Comparison of ENCODE assay signal across 23 mouse cellular contexts in the genomic region with DNA sequence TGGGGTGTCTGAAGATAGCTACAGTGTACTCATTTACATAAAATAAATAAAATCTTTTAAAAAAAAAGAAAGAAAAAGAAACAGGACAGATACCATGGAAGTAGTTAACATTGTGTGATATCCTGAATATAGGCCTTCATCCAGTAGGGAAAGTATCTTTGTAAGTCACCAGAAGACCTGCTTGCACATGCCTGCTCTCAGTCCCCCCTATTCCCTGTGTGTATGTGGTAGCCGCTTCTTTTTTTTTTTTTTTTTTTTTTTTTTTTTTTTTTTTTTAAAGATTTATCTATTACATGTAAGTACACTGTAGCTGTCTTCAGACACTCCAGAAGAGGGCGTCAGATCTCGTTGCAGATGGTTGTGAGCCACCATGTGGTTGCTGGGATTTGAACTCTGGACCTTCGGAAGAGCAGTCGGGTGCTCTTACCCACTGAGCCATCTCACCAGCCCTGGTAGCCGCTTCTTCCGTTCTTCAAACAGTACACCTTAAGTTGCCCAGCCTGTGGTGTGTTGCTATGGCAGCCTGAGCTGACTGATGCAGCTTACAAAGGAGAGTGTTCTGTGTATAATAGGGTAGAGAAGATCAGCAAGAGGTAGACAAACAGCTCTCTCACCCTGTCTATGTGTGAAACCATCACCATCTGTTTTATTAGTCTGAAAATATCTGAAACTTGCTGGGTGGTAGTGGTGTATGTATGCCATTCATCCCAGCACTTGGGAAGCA. TPM values are rescaled to one million over a fixed set of nuclear protein-coding genes. Genes with fewer than 3 reads are reported as not detected.
A peak's percentile ranks its signal among the peaks of the same experiment; 100 is the strongest.
DNase-seq lines count a peak whose midpoint lies in the region; ATAC-seq and TF ChIP-seq lines count a peak whose summit lies in the region.
"Had no signal": no experiment of that assay in that cellular context is flagged by ENCODE, and none has a peak within 500 bp of the region (broad histone marks: within the 10 kb centered on the region; RNA-seq: fewer than 3 reads in every experiment).

No protein-coding gene starts in this region.

- H3K9me3 ChIP-seq in forebrain, embryonic 13.5 days (replicated peaks) = no peaks in the 10 kb centered on the region
- H3K9me3 ChIP-seq in forebrain, embryonic 10.5 days = no peaks in the 10 kb centered on the region
- no peaks in the 10 kb centered on the region for H3K9me3 ChIP-seq in midbrain, embryonic 13.5 days
- no peaks in the 10 kb centered on the region for H3K9me3 ChIP-seq in midbrain, embryonic 16.5 days (replicated peaks; ENCODE audit: control insufficient read depth, low read length, poor library complexity, severe bottlenecking)
- no peaks in the 10 kb centered on the region for H3K9me3 ChIP-seq in hindbrain, embryonic 12.5 days (replicated peaks)
- H3K9me3 ChIP-seq: heart, embryonic 15.5 days; lung, embryonic 15.5 days; midbrain, embryonic 10.5 days; neural tube, embryonic 13.5 days had no signal

- TF ChIP-seq POLR2A in brain, embryonic 14.5 days (IDR thresholded peaks at IDR 0.05; ENCODE audit: borderline replicate concordance, extremely low read depth, insufficient read depth, insufficient read length, poor library complexity, severe bottlenecking) = no peak

- H3K27ac ChIP-seq in forebrain, embryonic 13.5 days = no peak overlapping the region
- H3K27ac ChIP-seq in forebrain, embryonic 10.5 days = no peak overlapping the region
- H3K27ac ChIP-seq in midbrain, embryonic 13.5 days = no peak overlapping the region
- H3K27ac ChIP-seq in midbrain, embryonic 16.5 days (ENCODE audit: low read length) = no peak overlapping the region
- no peak overlapping the region for H3K27ac ChIP-seq in hindbrain, embryonic 12.5 days
- H3K27ac ChIP-seq: heart, embryonic 15.5 days; lung, embryonic 15.5 days; midbrain, embryonic 10.5 days; neural tube, embryonic 13.5 days had no signal

- H3K27me3 ChIP-seq in forebrain, embryonic 13.5 days = no peaks in the 10 kb centered on the region
- H3K27me3 ChIP-seq in forebrain, embryonic 10.5 days (ENCODE audit: poor library complexity, severe bottlenecking) = no peaks in the 10 kb centered on the region
- no peaks in the 10 kb centered on the region for H3K27me3 ChIP-seq in midbrain, embryonic 13.5 days
- no peaks in the 10 kb centered on the region for H3K27me3 ChIP-seq in midbrain, embryonic 16.5 days (ENCODE audit: control insufficient read depth, insufficient read depth, low read depth, low read length)
- H3K27me3 ChIP-seq in hindbrain, embryonic 12.5 days = no peaks in the 10 kb centered on the region
- H3K27me3 ChIP-seq: heart, embryonic 15.5 days; lung, embryonic 15.5 days; neural tube, embryonic 13.5 days had no signal

- peaks cover 40% of the 10 kb centered on the region for H3K36me3 ChIP-seq in forebrain, embryonic 13.5 days (ENCODE audit: poor library complexity, severe bottlenecking)
- peaks cover 45% of the 10 kb centered on the region for H3K36me3 ChIP-seq in forebrain, embryonic 10.5 days (replicated peaks)
- peaks cover 45% of the 10 kb centered on the region for H3K36me3 ChIP-seq in midbrain, embryonic 13.5 days
- H3K36me3 ChIP-seq in midbrain, embryonic 16.5 days (ENCODE audit: control insufficient read depth, insufficient read depth, low read length) = peaks cover 13% of the 10 kb centered on the region
- H3K36me3 ChIP-seq in hindbrain, embryonic 12.5 days = peaks cover 29% of the 10 kb centered on the region

- whole genome bisulfite sequencing in forebrain, embryonic 13.5 days = 69% methylated on average over 7 of the region's 7 CpGs
- 79% methylated on average over 7 of the region's 7 CpGs for WGBS in forebrain, embryonic 10.5 days
- WGBS in midbrain, embryonic 13.5 days = 63% methylated on average over 7 of the region's 7 CpGs
- WGBS in midbrain, embryonic 16.5 days = 55% methylated on average over 7 of the region's 7 CpGs
- 67% methylated on average over 7 of the region's 7 CpGs for WGBS in hindbrain, embryonic 12.5 days

- TF ChIP-seq CTCF in brain, embryonic 14.5 days (IDR thresholded peaks at IDR 0.05; ENCODE audit: borderline replicate concordance, extremely low read depth, insufficient read depth, insufficient read length) = no peak

- ATAC-seq in forebrain, embryonic 13.5 days = peak; percentile 30; the same call in 1 of the 2 replicates
- ATAC-seq in midbrain, embryonic 13.5 days = peak; percentile 60; the same call in 1 of the 2 replicates
- ATAC-seq in midbrain, embryonic 16.5 days = no peak; the same call in 1 of the 2 replicates
- ATAC-seq in megakaryocyte-erythroid progenitor cell, adult 5-6 weeks (replicated peaks; ENCODE audit: low FRiP score, low TSS enrichment, poor library complexity, severe bottlenecking) = peak; percentile 50; the same call in 1 of the 2 replicates
- ATAC-seq in hindbrain, embryonic 12.5 days (ENCODE audit: low FRiP score) = no peak

- H3K4me3 ChIP-seq in forebrain, embryonic 13.5 days = no peak overlapping the region
- H3K4me3 ChIP-seq in forebrain, embryonic 10.5 days = no peak overlapping the region
- no peak overlapping the region for H3K4me3 ChIP-seq in midbrain, embryonic 13.5 days (replicated peaks)
- no peak overlapping the region for H3K4me3 ChIP-seq in midbrain, embryonic 16.5 days (ENCODE audit: low read depth, low read length)
- no peak overlapping the region for H3K4me3 ChIP-seq in hindbrain, embryonic 12.5 days
- H3K4me3 ChIP-seq: heart, embryonic 15.5 days; lung, embryonic 15.5 days; midbrain, embryonic 10.5 days; neural tube, embryonic 13.5 days had no signal

- no peak overlapping the region for H3K9ac ChIP-seq in forebrain, embryonic 13.5 days
- no peak overlapping the region for H3K9ac ChIP-seq in midbrain, embryonic 13.5 days (replicated peaks)
- no peak overlapping the region for H3K9ac ChIP-seq in midbrain, embryonic 16.5 days (ENCODE audit: low read depth, low read length)
- no peak overlapping the region for H3K9ac ChIP-seq in hindbrain, embryonic 12.5 days
- H3K9ac ChIP-seq: heart, embryonic 15.5 days; lung, embryonic 15.5 days; neural tube, embryonic 13.5 days had no signal

- DNase-seq in forebrain, embryonic 10.5 days (ENCODE audit: extremely low spot score, low spot score) = no peak
- DNase-seq in brain, embryonic 14.5 days (ENCODE audit: low read depth) = peak; percentile 44
- no peak for DNase-seq in spleen, postnatal 36 days (ENCODE audit: low spot score in 2 of 2)
- DNase-seq: B cell, adult 2 months; cerebellum, adult 11 months; cerebellum, postnatal 36 days; gastrocnemius, postnatal 10 days; heart, postnatal 4 days; kidney, adult 2 months; kidney, postnatal 10 days; lung, postnatal 4 days; right cerebral cortex, adult 18-20 months; thymus, postnatal 25 days had no signal

- no peak overlapping the region for H3K4me2 ChIP-seq in forebrain, embryonic 13.5 days
- H3K4me2 ChIP-seq in midbrain, embryonic 13.5 days (replicated peaks) = no peak overlapping the region
- H3K4me2 ChIP-seq in midbrain, embryonic 16.5 days (ENCODE audit: low read length) = no peak overlapping the region
- no peak overlapping the region for H3K4me2 ChIP-seq in hindbrain, embryonic 12.5 days (replicated peaks)
- H3K4me2 ChIP-seq: heart, embryonic 15.5 days; lung, embryonic 15.5 days; neural tube, embryonic 13.5 days had no signal

- H3K4me1 ChIP-seq in forebrain, embryonic 13.5 days = peaks cover 6% of the 10 kb centered on the region; the same call in 1 of the 2 replicates
- peaks cover 6% of the 10 kb centered on the region for H3K4me1 ChIP-seq in forebrain, embryonic 10.5 days
- H3K4me1 ChIP-seq in midbrain, embryonic 13.5 days (replicated peaks) = peaks cover 6% of the 10 kb centered on the region; the same call in 1 of the 2 replicates
- H3K4me1 ChIP-seq in midbrain, embryonic 16.5 days (ENCODE audit: control insufficient read depth, insufficient read depth, low read length) = no peaks in the 10 kb centered on the region; the same call in 1 of the 2 replicates
- 0 out of 2 replicates have a peak, but pooled peaks cover 4% of the 10 kb centered on the region for H3K4me1 ChIP-seq in hindbrain, embryonic 12.5 days
- H3K4me1 ChIP-seq: heart, embryonic 15.5 days; lung, embryonic 15.5 days had no signal

RNA-seq across cellular contexts. Expression of a gene that starts 15.7 kb away (rescaled TPM):
- 45.2 and 49.5 TPM in 2 replicates for polyA plus RNA-seq in forebrain, embryonic 13.5 days (2015; fragmentation: Nextera tagmentation; extraction: Ambion mirVana)
- 27.3 and 28.7 TPM in 2 replicates for polyA plus RNA-seq in forebrain, embryonic 10.5 days (2016; fragmentation: Nextera tagmentation; extraction: Ambion mirVana)
- 59.8 and 60.0 TPM in 2 replicates for polyA plus RNA-seq in midbrain, embryonic 13.5 days (2015; fragmentation: Nextera tagmentation; extraction: Ambion mirVana)
- polyA plus RNA-seq in midbrain, embryonic 16.5 days (2015; fragmentation: Nextera tagmentation; extraction: Ambion mirVana) = 93.3 and 104 TPM in 2 replicates
- polyA plus RNA-seq in brain, embryonic 14.5 days (2012; rRNA removed) = 39.4 and 56.3 TPM in 2 replicates
- 25.4 and 31.5 TPM in 2 replicates for total RNA-seq in megakaryocyte-erythroid progenitor cell, adult 5-6 weeks (2014; fragmentation: Nextera tagmentation)
- total RNA-seq in megakaryocyte-erythroid progenitor cell, adult 5-6 weeks (2017) = 35.8 and 41.7 TPM in 2 replicates
- 45.1 and 46.4 TPM in 2 replicates for polyA plus RNA-seq in hindbrain, embryonic 12.5 days (2016; fragmentation: Nextera tagmentation; extraction: Ambion mirVana)

RNA-seq across cellular contexts. Expression of a gene that starts 24.0 kb away (rescaled TPM):
- 400 and 426 TPM in 2 replicates for polyA plus RNA-seq in forebrain, embryonic 13.5 days (2015; fragmentation: Nextera tagmentation; extraction: Ambion mirVana)
- polyA plus RNA-seq in forebrain, embryonic 10.5 days (2016; fragmentation: Nextera tagmentation; extraction: Ambion mirVana) = 406 and 461 TPM in 2 replicates
- 370 and 407 TPM in 2 replicates for polyA plus RNA-seq in midbrain, embryonic 13.5 days (2015; fragmentation: Nextera tagmentation; extraction: Ambion mirVana)
- polyA plus RNA-seq in midbrain, embryonic 16.5 days (2015; fragmentation: Nextera tagmentation; extraction: Ambion mirVana) = 241 and 245 TPM in 2 replicates
- 119 and 122 TPM in 2 replicates for polyA plus RNA-seq in brain, embryonic 14.5 days (2012; rRNA removed)
- 248 and 394 TPM in 2 replicates for total RNA-seq in megakaryocyte-erythroid progenitor cell, adult 5-6 weeks (2014; fragmentation: Nextera tagmentation)
- 771 and 927 TPM in 2 replicates for total RNA-seq in megakaryocyte-erythroid progenitor cell, adult 5-6 weeks (2017)
- 361 and 378 TPM in 2 replicates for polyA plus RNA-seq in hindbrain, embryonic 12.5 days (2016; fragmentation: Nextera tagmentation; extraction: Ambion mirVana)

RNA-seq across cellular contexts. Expression of a gene that starts 48.0 kb away (rescaled TPM):
- 37.4 and 37.5 TPM in 2 replicates for polyA plus RNA-seq in forebrain, embryonic 13.5 days (2015; fragmentation: Nextera tagmentation; extraction: Ambion mirVana)
- polyA plus RNA-seq in forebrain, embryonic 10.5 days (2016; fragmentation: Nextera tagmentation; extraction: Ambion mirVana) = 29.3 and 30.3 TPM in 2 replicates
- 40.8 and 43.6 TPM in 2 replicates for polyA plus RNA-seq in midbrain, embryonic 13.5 days (2015; fragmentation: Nextera tagmentation; extraction: Ambion mirVana)
- 35.9 and 38.5 TPM in 2 replicates for polyA plus RNA-seq in midbrain, embryonic 16.5 days (2015; fragmentation: Nextera tagmentation; extraction: Ambion mirVana)
- polyA plus RNA-seq in brain, embryonic 14.5 days (2012; rRNA removed) = 46.7 and 51.7 TPM in 2 replicates
- total RNA-seq in megakaryocyte-erythroid progenitor cell, adult 5-6 weeks (2014; fragmentation: Nextera tagmentation) = 21.3 and 26.7 TPM in 2 replicates
- total RNA-seq in megakaryocyte-erythroid progenitor cell, adult 5-6 weeks (2017) = 28.5 and 31.2 TPM in 2 replicates
- polyA plus RNA-seq in hindbrain, embryonic 12.5 days (2016; fragmentation: Nextera tagmentation; extraction: Ambion mirVana) = 37.0 and 37.9 TPM in 2 replicates

RNA-seq across cellular contexts. Expression of a gene that starts 48.0 kb away (rescaled TPM):
- 36.2 and 40.6 TPM in 2 replicates for polyA plus RNA-seq in forebrain, embryonic 13.5 days (2015; fragmentation: Nextera tagmentation; extraction: Ambion mirVana)
- polyA plus RNA-seq in forebrain, embryonic 10.5 days (2016; fragmentation: Nextera tagmentation; extraction: Ambion mirVana) = 44.4 and 48.0 TPM in 2 replicates
- 33.2 and 35.1 TPM in 2 replicates for polyA plus RNA-seq in midbrain, embryonic 13.5 days (2015; fragmentation: Nextera tagmentation; extraction: Ambion mirVana)
- polyA plus RNA-seq in midbrain, embryonic 16.5 days (2015; fragmentation: Nextera tagmentation; extraction: Ambion mirVana) = 32.5 and 33.4 TPM in 2 replicates
- polyA plus RNA-seq in brain, embryonic 14.5 days (2012; rRNA removed) = 8.9 and 9.4 TPM in 2 replicates
- 27.3 and 60.1 TPM in 2 replicates for total RNA-seq in megakaryocyte-erythroid progenitor cell, adult 5-6 weeks (2014; fragmentation: Nextera tagmentation)
- total RNA-seq in megakaryocyte-erythroid progenitor cell, adult 5-6 weeks (2017) = 43.5 and 86.1 TPM in 2 replicates
- polyA plus RNA-seq in hindbrain, embryonic 12.5 days (2016; fragmentation: Nextera tagmentation; extraction: Ambion mirVana) = 34.6 and 35.3 TPM in 2 replicates

RNA-seq across cellular contexts. Expression of a gene that starts 48.0 kb away (rescaled TPM):
- 3.9 and 4.6 TPM in 2 replicates for polyA plus RNA-seq in forebrain, embryonic 13.5 days (2015; fragmentation: Nextera tagmentation; extraction: Ambion mirVana)
- polyA plus RNA-seq in forebrain, embryonic 10.5 days (2016; fragmentation: Nextera tagmentation; extraction: Ambion mirVana) = 2.9 and 4.1 TPM in 2 replicates
- polyA plus RNA-seq in midbrain, embryonic 13.5 days (2015; fragmentation: Nextera tagmentation; extraction: Ambion mirVana) = 4.2 and 4.8 TPM in 2 replicates
- polyA plus RNA-seq in midbrain, embryonic 16.5 days (2015; fragmentation: Nextera tagmentation; extraction: Ambion mirVana) = 2.6 and 3.0 TPM in 2 replicates
- 2.1 and 3.5 TPM in 2 replicates for polyA plus RNA-seq in brain, embryonic 14.5 days (2012; rRNA removed)
- 0.89 and 3.2 TPM in 2 replicates for total RNA-seq in megakaryocyte-erythroid progenitor cell, adult 5-6 weeks (2014; fragmentation: Nextera tagmentation)
- total RNA-seq in megakaryocyte-erythroid progenitor cell, adult 5-6 weeks (2017) = 1.0 and 1.1 TPM in 2 replicates
- 4.1 and 5.1 TPM in 2 replicates for polyA plus RNA-seq in hindbrain, embryonic 12.5 days (2016; fragmentation: Nextera tagmentation; extraction: Ambion mirVana)
- polyA plus RNA-seq: small intestine, adult 2 months had no signal

Comparison
In these comparisons a context has a peak if more than half of its experiments do, and no peak if none do; other contexts are left out.
1. ATAC-seq: peak in forebrain, embryonic 13.5 days (single experiment), midbrain, embryonic 13.5 days (single experiment) and megakaryocyte-erythroid progenitor cell, adult 5-6 weeks (single experiment); none in midbrain, embryonic 16.5 days (single experiment) and hindbrain, embryonic 12.5 days (single experiment).